Comparison of ENCODE assay signal across 26 mouse cellular contexts in genomic region chr4:130183023-130183422, GRCm38 (mm10). TPM values are rescaled to one million over a fixed set of nuclear protein-coding genes. Genes with fewer than 3 reads are reported as not detected.
A peak's percentile ranks its signal among the peaks of the same experiment; 100 is the strongest.
DNase-seq lines count a peak whose midpoint lies in the region; ATAC-seq lines count a peak whose summit lies in the region.
"Had no signal": no experiment of that assay in that cellular context is flagged by ENCODE, and none has a peak within 500 bp of the region (broad histone marks: within the 10 kb centered on the region; RNA-seq: fewer than 3 reads in every experiment).

No protein-coding gene starts in this region.

- no peaks in the 10 kb centered on the region for H3K9me3 ChIP-seq in heart, embryonic 10.5 days
- no peaks in the 10 kb centered on the region for H3K9me3 ChIP-seq in midbrain, embryonic 10.5 days (replicated peaks)
- H3K9me3 ChIP-seq in midbrain, embryonic 11.5 days (ENCODE audit: control insufficient read depth, low read length): no peaks in the 10 kb centered on the region
- H3K9me3 ChIP-seq: hindbrain, embryonic 10.5 days; lung, embryonic 15.5 days; neural tube, embryonic 13.5 days had no signal

- H3K4me2 ChIP-seq in midbrain, embryonic 11.5 days: no peak overlapping the region
- H3K4me2 ChIP-seq: lung, embryonic 15.5 days; neural tube, embryonic 13.5 days had no signal

- peaks cover 30% of the 10 kb centered on the region for H3K27me3 ChIP-seq in heart, embryonic 10.5 days (ENCODE audit: insufficient read depth, poor library complexity, severe bottlenecking)
- H3K27me3 ChIP-seq in midbrain, embryonic 10.5 days (ENCODE audit: low read depth, poor library complexity, severe bottlenecking): 0 out of 2 replicates have a peak, but pooled peaks cover 16% of the 10 kb centered on the region
- H3K27me3 ChIP-seq in midbrain, embryonic 11.5 days (ENCODE audit: control insufficient read depth, insufficient read depth, low read length): no peaks in the 10 kb centered on the region
- H3K27me3 ChIP-seq: lung, embryonic 15.5 days; neural tube, embryonic 13.5 days had no signal

- no peak for DNase-seq in heart, embryonic 10.5 days (ENCODE audit: low spot score)
- DNase-seq in heart, postnatal 10 days: no peak
- DNase-seq in midbrain, embryonic 10.5 days (ENCODE audit: low spot score): no peak
- DNase-seq in midbrain, embryonic 11.5 days (ENCODE audit: low spot score, missing footprints): no peak
- DNase-seq in NIH3T3 (ENCODE audit: low read depth): peak; percentile 39
- DNase-seq in retina, postnatal 7 days (ENCODE audit: low read depth, low spot score): peak; percentile 38
- no peak for DNase-seq in cerebellum, adult 18-20 months
- DNase-seq: adrenal gland, postnatal 10 days; kidney, adult 2 months; right cerebral cortex, postnatal 25 days; thymus, adult 18-20 months; thymus, postnatal 4 days had no signal

- H3K36me3 ChIP-seq in heart, embryonic 10.5 days: no peaks in the 10 kb centered on the region
- H3K36me3 ChIP-seq in midbrain, embryonic 10.5 days: no peaks in the 10 kb centered on the region
- H3K36me3 ChIP-seq in midbrain, embryonic 11.5 days (ENCODE audit: control insufficient read depth, insufficient read depth, low read length): no peaks in the 10 kb centered on the region
- H3K36me3 ChIP-seq: hindbrain, embryonic 10.5 days; lung, embryonic 15.5 days; neural tube, embryonic 13.5 days had no signal

- no peak overlapping the region for H3K4me3 ChIP-seq in heart, embryonic 10.5 days
- H3K4me3 ChIP-seq in midbrain, embryonic 10.5 days: no peak overlapping the region
- H3K4me3 ChIP-seq in midbrain, embryonic 11.5 days (ENCODE audit: low read depth, low read length): no peak overlapping the region
- H3K4me3 ChIP-seq: erythroblast, embryonic 14.5 days; hindbrain, embryonic 10.5 days; lung, embryonic 15.5 days; neural tube, embryonic 13.5 days had no signal

- no peak overlapping the region for H3K9ac ChIP-seq in midbrain, embryonic 11.5 days (ENCODE audit: low read length)
- H3K9ac ChIP-seq: liver, embryonic 14.5 days; lung, embryonic 15.5 days; neural tube, embryonic 13.5 days had no signal

- H3K4me1 ChIP-seq in heart, embryonic 10.5 days: peaks cover 16% of the 10 kb centered on the region; the same call in 1 of the 2 replicates
- no peaks in the 10 kb centered on the region; the same call in 1 of the 2 replicates for H3K4me1 ChIP-seq in midbrain, embryonic 10.5 days
- no peaks in the 10 kb centered on the region for H3K4me1 ChIP-seq in midbrain, embryonic 11.5 days (ENCODE audit: control insufficient read depth, insufficient read depth, low read length)
- H3K4me1 ChIP-seq: neural tube, embryonic 13.5 days had no signal

- ATAC-seq in midbrain, embryonic 11.5 days (ENCODE audit: low FRiP score): no peak
- ATAC-seq: activated CD4-positive, CD25-positive, alpha-beta regulatory T cell, adult 4 months had no signal

- WGBS in heart, embryonic 10.5 days: 78% methylated on average over 13 of the region's 13 CpGs
- 75% methylated on average over 13 of the region's 13 CpGs for WGBS in midbrain, embryonic 10.5 days
- WGBS in midbrain, embryonic 11.5 days: 77% methylated on average over 13 of the region's 13 CpGs

- intact Hi-C loops in heart, postnatal 10 days (cut with DNase I): no loop called here

- peak overlapping the region; percentile 45; the same call in 1 of the 2 replicates for H3K27ac ChIP-seq in heart, embryonic 10.5 days
- H3K27ac ChIP-seq in midbrain, embryonic 10.5 days (replicated peaks): peak overlapping the region; percentile 35; the same call in 1 of the 2 replicates
- no peak overlapping the region for H3K27ac ChIP-seq in midbrain, embryonic 11.5 days (ENCODE audit: low read depth, low read length)
- H3K27ac ChIP-seq: hindbrain, embryonic 10.5 days; liver, embryonic 14.5 days; lung, embryonic 15.5 days; neural tube, embryonic 13.5 days had no signal

RNA-seq across cellular contexts. Expression of gene Tinagl1, which starts 8.1 kb away (rescaled TPM):
- polyA plus RNA-seq in heart, embryonic 10.5 days (2016; fragmentation: Nextera tagmentation; extraction: Ambion mirVana): 39.0 and 45.2 TPM in 2 replicates
- 10 to 100 TPM; 64.6 to 83.6 TPM for total RNA-seq in heart, postnatal 10 days (2021)
- 7.4 and 7.5 TPM in 2 replicates for polyA plus RNA-seq in midbrain, embryonic 10.5 days (2016; fragmentation: Nextera tagmentation; extraction: Ambion mirVana)
- polyA plus RNA-seq in midbrain, embryonic 11.5 days (2014; fragmentation: Nextera tagmentation; extraction: Ambion mirVana): 5.1 and 6.1 TPM in 2 replicates
- total RNA-seq: CH12.LX had no signal
- polyA plus RNA-seq: activated CD4-positive, CD25-positive, alpha-beta regulatory T cell, adult 4 months had no signal

RNA-seq across cellular contexts. Expression of gene Gm853, which starts 39.2 kb away (rescaled TPM):
- polyA plus RNA-seq in heart, embryonic 10.5 days (2016; fragmentation: Nextera tagmentation; extraction: Ambion mirVana): not detected in 2 replicates
- total RNA-seq in heart, postnatal 10 days (2021): not detected
- 0.31 TPM in 1 of 2 replicates, not detected in the other for polyA plus RNA-seq in midbrain, embryonic 10.5 days (2016; fragmentation: Nextera tagmentation; extraction: Ambion mirVana)
- polyA plus RNA-seq in midbrain, embryonic 11.5 days (2014; fragmentation: Nextera tagmentation; extraction: Ambion mirVana): not detected in 2 replicates
- total RNA-seq: adrenal gland, postnatal 10 days; CH12.LX; gastrocnemius, adult 18-20 months; gastrocnemius, postnatal 4 days; left cerebral cortex, adult 8-10 months had no signal
- polyA plus RNA-seq: activated CD4-positive, CD25-positive, alpha-beta regulatory T cell, adult 4 months; erythroblast, embryonic 14.5 days; heart, embryonic 14.5 days; limb, embryonic 11.5 days; liver, embryonic 14.5 days; lung, embryonic 15.5 days; neural tube, embryonic 13.5 days; spleen, adult 2 months; stomach, embryonic 14.5 days had no signal

RNA-seq across cellular contexts. Expression of gene Hcrtr1, which starts 43.9 kb away (rescaled TPM):
- polyA plus RNA-seq in heart, embryonic 10.5 days (2016; fragmentation: Nextera tagmentation; extraction: Ambion mirVana): 0.12 and 0.43 TPM in 2 replicates
- not detected for total RNA-seq in heart, postnatal 10 days (2021)
- 0.23 and 0.31 TPM in 2 replicates for polyA plus RNA-seq in midbrain, embryonic 10.5 days (2016; fragmentation: Nextera tagmentation; extraction: Ambion mirVana)
- polyA plus RNA-seq in midbrain, embryonic 11.5 days (2014; fragmentation: Nextera tagmentation; extraction: Ambion mirVana): 0.14 and 0.18 TPM in 2 replicates
- total RNA-seq: CH12.LX; gastrocnemius, adult 18-20 months; gastrocnemius, postnatal 4 days had no signal
- polyA plus RNA-seq: activated CD4-positive, CD25-positive, alpha-beta regulatory T cell, adult 4 months; erythroblast, embryonic 14.5 days; limb, embryonic 11.5 days; liver, embryonic 14.5 days had no signal

Comparison
In these comparisons a context has a peak if more than half of its experiments do, and no peak if none do; other contexts are left out.
1. DNase-seq: peak in NIH3T3 (single experiment) and retina, postnatal 7 days (single experiment); none in heart, embryonic 10.5 days (single experiment), heart, postnatal 10 days (0 of 2), midbrain, embryonic 10.5 days (single experiment), midbrain, embryonic 11.5 days (single experiment) and cerebellum, adult 18-20 months (0 of 2).